Mouse (Mus musculus): ENCODE data around the gene Slc22a15.
A peak's percentile ranks its signal among the peaks of the same experiment; 100 is the strongest.

- TF ChIP-seq EP300 (optimal IDR thresholded peaks at IDR 0.05): no peak
- peak; percentile 73 for TF ChIP-seq CTCF (IDR thresholded peaks at IDR 0.05; ENCODE audit: low read depth)
Observed at GRCm38 (mm10) chr3:101880818-101881217, 43.4 kb downstream of the Slc22a15 start.
